Mouse (Mus musculus): ENCODE data around the gene Map3k20. TPM values are rescaled to one million over a fixed set of nuclear protein-coding genes. Genes with fewer than 3 reads are reported as not detected.

Gene Map3k20
- polyA plus RNA-seq, 1 experiment from 2014 or later: 16.9 TPM

DNA sequence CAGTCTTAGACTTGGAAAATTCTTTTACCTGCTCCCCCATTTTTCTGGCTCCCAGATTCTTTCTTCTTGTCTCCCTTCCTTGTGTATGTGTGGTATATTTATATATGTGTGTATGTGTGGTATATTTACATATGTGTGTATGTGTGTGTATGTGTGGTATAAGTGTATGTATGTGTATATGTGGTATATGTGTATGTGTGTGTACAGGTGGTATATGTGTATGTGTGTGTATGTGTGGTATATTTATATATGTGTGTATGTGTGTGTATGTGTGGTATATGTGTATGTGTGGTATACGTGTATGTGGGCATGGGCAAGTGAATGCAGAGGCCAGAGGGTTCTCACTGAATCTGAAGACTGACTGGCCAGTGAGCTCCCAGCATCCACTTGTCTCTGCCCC is 5.7 kb downstream of the Map3k20 start:
- Histone ChIP-seq H3K36me3 (ENCODE audit: inconsistent target) (no peaks in the 10 kb centered on the region), H3K27ac (no peak overlapping the region), H3K4me3 (ENCODE audit: inconsistent target) (no peak overlapping the region), H3K79me2 (ENCODE audit: inconsistent target) (peaks cover 95% of the 10 kb centered on the region)
- 100% methylated on average over 1 of the region's 1 CpGs for WGBS (ENCODE audit: missing documents)

DNA sequence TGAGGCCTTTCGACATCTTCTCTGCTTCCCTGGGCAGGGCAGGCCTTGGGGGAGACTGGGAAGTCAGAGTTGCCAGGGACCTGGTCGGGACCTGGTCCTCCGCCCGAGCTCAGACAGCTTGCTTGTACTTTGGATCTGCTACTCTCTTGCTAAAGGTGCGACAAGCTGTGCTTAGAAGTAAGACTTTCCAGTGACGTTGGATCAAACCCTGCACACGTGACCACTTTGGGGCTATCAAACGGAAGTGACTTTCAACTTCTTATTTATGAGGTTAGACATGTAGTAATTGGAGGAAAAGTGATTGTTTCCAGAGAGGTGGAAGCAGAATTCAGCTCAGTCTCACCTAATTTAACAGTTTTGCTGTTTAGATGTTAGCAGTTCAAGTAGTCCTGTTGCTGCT is 7.1 kb downstream of the Map3k20 start:
- H3K36me3 ChIP-seq (ENCODE audit: inconsistent target): no peaks in the 10 kb centered on the region
- WGBS (ENCODE audit: missing documents): 61% methylated on average over 7 of the region's 8 CpGs
- no peak overlapping the region for H3K27ac ChIP-seq
- peaks cover 95% of the 10 kb centered on the region for H3K79me2 ChIP-seq (ENCODE audit: inconsistent target)
- H3K4me3 ChIP-seq (ENCODE audit: inconsistent target): no peak overlapping the region

DNA sequence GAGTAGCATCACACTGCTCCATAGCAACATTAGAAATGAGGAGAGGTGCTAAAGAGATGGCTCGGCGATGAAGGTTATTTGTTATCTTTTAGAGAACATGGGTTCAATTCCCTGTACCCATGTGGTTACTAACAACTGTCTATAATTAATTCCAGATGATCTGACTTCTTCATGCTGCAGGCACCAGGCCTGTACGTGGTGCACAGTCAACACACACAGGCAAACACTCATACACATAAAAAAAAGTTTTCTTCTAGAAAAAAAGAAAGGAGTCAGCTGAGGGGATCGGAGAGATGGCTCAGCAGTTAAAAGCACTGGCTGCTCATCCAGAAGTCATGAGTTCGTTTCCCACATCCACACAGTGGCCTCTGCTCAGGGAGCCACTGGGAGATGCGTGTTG is 9.6 kb downstream of the Map3k20 start:
- WGBS (ENCODE audit: missing documents): 91% methylated on average over 6 of the region's 6 CpGs

DNA sequence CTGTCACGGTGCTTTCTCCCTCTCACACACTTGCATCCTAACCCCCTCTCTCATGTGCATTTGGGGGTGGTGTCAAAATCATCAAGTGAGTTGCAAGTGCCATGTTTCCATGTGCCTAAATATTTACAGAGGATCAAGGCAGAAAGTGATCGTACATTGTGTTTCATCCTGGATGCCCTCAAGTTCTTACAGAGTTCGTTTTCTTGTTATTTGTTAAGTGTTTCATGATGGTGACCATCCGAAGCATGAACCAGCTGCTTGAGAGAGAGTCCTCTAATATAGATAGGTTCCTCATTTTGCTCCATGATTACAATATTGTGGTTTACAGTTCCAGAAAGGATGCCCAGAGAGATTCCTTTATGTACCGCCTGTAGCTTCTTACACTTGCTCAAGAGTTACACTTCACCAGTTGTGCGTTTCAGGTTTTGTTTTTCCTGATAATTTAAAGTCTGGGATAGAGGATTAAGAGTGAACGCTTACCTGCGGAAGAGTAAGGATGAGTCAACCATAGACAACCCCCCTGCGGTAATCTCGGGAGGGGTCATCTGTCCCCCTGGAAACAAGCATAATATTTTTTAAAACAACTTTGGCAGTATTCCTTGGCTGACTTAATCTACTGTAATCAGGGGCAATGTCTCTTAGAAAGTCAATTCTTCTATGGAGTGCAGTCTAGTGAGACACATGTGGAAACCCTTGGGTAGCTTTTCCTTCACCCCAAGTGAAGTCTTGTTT is 11.7 kb downstream of the Map3k20 start:
- Histone ChIP-seq H3K27ac (no peak overlapping the region), H3K4me3 (ENCODE audit: inconsistent target) (no peak overlapping the region), H3K79me2 (ENCODE audit: inconsistent target) (peaks cover 61% of the 10 kb centered on the region), H3K36me3 (ENCODE audit: inconsistent target) (0 out of 2 replicates have a peak, but pooled peaks cover 6% of the 10 kb centered on the region)
- WGBS (ENCODE audit: missing documents): 70% methylated on average over 10 of the region's 10 CpGs

More for the DNA sequence above, 9.6 kb downstream of the Map3k20 start:
- Histone ChIP-seq H3K79me2 (ENCODE audit: inconsistent target) (peaks cover 78% of the 10 kb centered on the region), H3K27ac (no peak overlapping the region), H3K4me3 (ENCODE audit: inconsistent target) (no peak overlapping the region), H3K36me3 (ENCODE audit: inconsistent target) (0 out of 2 replicates have a peak, but pooled peaks cover 6% of the 10 kb centered on the region)

DNA sequence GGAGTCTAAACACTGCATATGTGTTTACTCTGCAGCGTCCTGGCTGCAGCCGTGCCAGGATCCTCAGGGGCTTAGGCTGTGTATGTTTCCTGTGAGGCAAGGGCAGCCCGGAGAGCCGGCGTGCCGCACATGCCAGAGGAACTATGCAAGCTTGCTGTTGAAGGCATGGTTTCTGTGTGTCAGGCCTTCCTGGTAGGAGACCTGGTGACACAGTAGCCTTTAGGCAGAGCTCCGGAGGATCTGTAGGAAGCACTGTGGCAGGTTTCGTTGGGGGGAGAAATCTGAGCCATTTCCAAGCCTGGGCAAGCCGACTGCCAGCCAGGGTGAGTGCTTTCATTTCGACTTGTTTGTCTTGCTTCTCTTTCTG is 12.3 kb downstream of the Map3k20 start:
- no peak overlapping the region for H3K4me3 ChIP-seq (ENCODE audit: inconsistent target)
- 69% methylated on average over 10 of the region's 10 CpGs for WGBS (ENCODE audit: missing documents)
- peaks cover 61% of the 10 kb centered on the region for H3K79me2 ChIP-seq (ENCODE audit: inconsistent target)
- no peak overlapping the region for H3K27ac ChIP-seq
- H3K36me3 ChIP-seq (ENCODE audit: inconsistent target): 0 out of 2 replicates have a peak, but pooled peaks cover 6% of the 10 kb centered on the region

DNA sequence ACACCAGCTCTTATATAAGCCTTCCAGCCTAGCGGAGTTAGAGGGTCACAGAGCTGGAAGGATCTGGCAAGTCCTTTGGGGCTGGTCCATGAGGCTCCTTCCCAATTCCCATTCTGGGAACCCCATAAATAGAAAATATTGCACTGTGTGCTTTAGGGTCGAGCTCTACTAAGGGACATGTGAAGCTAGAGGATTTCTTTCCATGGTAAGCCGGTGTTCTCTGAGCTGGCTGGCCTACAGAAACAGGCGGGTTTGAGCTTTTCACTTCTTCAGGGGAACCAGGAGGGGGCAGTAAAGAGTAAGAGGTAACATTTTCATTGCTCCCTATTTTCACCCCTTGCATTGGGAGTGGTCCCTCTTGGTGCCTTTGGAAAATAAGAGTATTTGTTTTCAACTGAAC is 13.0 kb downstream of the Map3k20 start:
- Histone ChIP-seq H3K4me3 (ENCODE audit: inconsistent target) (no peak overlapping the region), H3K27ac (no peak overlapping the region), H3K79me2 (ENCODE audit: inconsistent target) (peaks cover 61% of the 10 kb centered on the region), H3K36me3 (ENCODE audit: inconsistent target) (0 out of 2 replicates have a peak, but pooled peaks cover 6% of the 10 kb centered on the region)
- WGBS (ENCODE audit: missing documents): 70% methylated on average over 4 of the region's 4 CpGs

DNA sequence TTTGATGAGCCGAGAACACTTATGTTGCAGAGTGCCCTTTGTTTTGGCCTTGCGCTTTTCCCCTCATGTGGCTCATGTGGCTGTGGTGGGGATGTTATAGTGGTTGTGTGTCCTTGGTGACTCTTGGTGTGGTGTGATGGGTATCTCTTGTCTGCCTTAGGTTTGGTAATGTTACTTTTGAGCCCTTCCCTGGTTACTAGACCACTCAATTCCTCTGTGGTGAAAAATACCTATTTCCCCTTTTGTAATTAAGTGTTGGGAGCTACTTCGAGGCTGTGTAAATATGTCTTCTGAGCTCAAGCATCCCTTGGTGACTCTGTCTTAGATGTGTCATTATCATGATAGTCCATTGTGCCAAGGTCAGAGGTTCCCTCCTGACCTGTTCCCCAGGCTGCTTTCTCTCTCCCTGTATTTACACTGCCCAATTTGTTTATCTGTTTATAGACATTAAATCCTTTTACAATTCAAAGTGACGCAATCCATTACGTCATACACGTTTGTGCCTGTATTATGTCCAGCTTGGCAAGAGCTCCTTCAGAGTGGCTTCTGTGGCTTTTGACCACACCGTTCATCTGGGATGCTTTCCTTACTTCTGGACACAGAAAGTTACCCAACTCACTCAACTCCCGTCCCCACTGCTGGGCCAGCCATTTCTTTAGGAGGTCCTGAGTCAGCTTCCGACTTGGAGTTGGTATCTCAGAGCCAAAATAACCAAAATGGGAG is 15.9 kb downstream of the Map3k20 start:
- H3K36me3 ChIP-seq (ENCODE audit: inconsistent target): 0 out of 2 replicates have a peak, but pooled peaks cover 6% of the 10 kb centered on the region
- WGBS (ENCODE audit: missing documents): 34% methylated on average over 8 of the region's 9 CpGs
- H3K4me3 ChIP-seq (ENCODE audit: inconsistent target): no peak overlapping the region
- peaks cover 63% of the 10 kb centered on the region for H3K79me2 ChIP-seq (ENCODE audit: inconsistent target)
- H3K27ac ChIP-seq: no peak overlapping the region

DNA sequence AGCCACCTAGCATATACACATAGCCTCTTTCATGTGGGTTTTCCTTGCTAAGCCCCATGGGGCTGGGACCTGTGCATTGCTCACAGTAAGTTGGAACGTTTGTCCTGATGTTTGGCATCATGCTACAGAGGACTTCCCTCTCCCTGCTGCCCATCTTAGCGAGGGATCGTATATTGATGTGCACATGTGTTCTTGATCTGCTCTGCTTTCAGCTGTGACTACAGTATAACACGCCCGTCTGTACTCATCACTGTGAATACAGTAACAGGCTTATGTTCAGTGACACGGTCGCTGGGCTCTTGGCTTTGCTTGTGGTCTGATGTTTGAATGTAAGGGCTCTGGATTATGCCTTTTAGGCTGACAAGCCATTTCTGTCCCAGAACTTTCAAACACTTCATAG is 20.3 kb downstream of the Map3k20 start:
- peaks cover 74% of the 10 kb centered on the region for H3K79me2 ChIP-seq (ENCODE audit: inconsistent target)
- H3K27ac ChIP-seq: no peak overlapping the region
- WGBS (ENCODE audit: missing documents): 98% methylated on average over 7 of the region's 7 CpGs
- no peak overlapping the region for H3K4me3 ChIP-seq (ENCODE audit: inconsistent target)
- H3K36me3 ChIP-seq (ENCODE audit: inconsistent target): no peaks in the 10 kb centered on the region

DNA sequence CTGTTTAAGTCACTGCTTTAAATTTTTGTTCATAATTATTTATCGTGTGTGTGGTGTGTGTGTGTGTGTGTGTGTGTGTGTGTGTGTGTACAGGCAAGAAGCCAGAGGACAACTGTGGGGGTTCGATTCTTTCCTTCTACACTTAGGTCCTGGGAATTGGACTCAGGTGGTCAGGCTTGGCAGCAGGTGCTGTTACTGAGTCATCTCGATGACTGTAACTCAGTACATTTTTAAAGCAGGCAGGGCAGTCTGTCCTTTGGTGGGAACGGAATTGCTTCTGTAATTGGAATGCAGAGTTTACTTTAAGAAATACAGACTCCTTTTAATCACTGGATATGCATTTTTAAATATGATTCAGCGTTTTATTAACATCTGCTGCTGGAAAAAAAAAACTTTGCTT is 22.9 kb downstream of the Map3k20 start:
- H3K4me3 ChIP-seq (ENCODE audit: inconsistent target): no peak overlapping the region
- 88% methylated on average over 4 of the region's 5 CpGs for WGBS (ENCODE audit: missing documents)

DNA sequence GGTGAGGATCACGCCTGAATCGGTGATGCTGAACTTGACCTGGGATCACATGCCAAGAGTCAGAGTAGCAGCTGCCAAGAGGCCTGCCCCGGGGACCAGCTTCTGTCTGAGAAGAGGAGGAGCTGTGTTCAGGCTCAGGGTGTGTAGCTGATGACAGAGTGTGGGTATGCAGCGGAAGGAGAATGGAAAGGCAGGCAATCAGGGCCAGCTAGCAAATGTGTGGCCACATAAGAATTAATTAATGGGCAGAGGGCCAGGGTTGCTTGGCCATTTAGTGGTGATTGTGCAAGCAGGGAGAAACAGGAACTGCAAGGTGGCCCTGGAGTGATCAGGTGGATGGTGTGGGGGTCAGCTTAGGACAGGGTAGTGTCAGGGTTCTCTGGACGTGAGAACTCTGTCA is 23.5 kb downstream of the Map3k20 start:
- WGBS (ENCODE audit: missing documents): 89% methylated on average over 5 of the region's 5 CpGs
- H3K36me3 ChIP-seq (ENCODE audit: inconsistent target): no peaks in the 10 kb centered on the region
- H3K79me2 ChIP-seq (ENCODE audit: inconsistent target): peaks cover 67% of the 10 kb centered on the region
- H3K4me3 ChIP-seq (ENCODE audit: inconsistent target): no peak overlapping the region
- no peak overlapping the region for H3K27ac ChIP-seq

More for the DNA sequence above, 22.9 kb downstream of the Map3k20 start:
- Histone ChIP-seq H3K79me2 (ENCODE audit: inconsistent target) (peaks cover 67% of the 10 kb centered on the region), H3K36me3 (ENCODE audit: inconsistent target) (no peaks in the 10 kb centered on the region), H3K27ac (no peak overlapping the region)

DNA sequence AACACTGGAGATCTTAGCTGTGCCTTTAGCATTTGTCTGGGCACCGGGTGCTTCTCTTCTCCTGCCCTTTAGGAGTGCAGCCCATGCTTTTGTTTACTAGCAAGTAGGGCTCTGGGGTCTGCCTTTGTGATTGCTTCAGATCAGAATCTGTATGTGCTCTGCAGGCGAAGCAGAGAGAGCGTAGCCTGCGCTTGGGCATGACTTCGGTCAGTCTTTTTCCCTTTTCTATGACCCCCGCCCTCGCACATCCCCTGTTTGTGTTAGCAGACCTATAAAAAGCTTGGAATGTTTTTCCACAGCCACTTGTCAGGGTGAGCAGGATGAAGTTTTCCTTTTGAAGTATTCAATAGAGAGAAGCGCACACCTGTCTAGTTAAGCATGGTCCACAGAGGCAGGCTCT is 26.0 kb downstream of the Map3k20 start:
- H3K4me3 ChIP-seq (ENCODE audit: inconsistent target): no peak overlapping the region
- H3K36me3 ChIP-seq (ENCODE audit: inconsistent target): no peaks in the 10 kb centered on the region
- 89% methylated on average over 8 of the region's 8 CpGs for WGBS (ENCODE audit: missing documents)
- H3K79me2 ChIP-seq (ENCODE audit: inconsistent target): peaks cover 64% of the 10 kb centered on the region
- H3K27ac ChIP-seq: no peak overlapping the region

DNA sequence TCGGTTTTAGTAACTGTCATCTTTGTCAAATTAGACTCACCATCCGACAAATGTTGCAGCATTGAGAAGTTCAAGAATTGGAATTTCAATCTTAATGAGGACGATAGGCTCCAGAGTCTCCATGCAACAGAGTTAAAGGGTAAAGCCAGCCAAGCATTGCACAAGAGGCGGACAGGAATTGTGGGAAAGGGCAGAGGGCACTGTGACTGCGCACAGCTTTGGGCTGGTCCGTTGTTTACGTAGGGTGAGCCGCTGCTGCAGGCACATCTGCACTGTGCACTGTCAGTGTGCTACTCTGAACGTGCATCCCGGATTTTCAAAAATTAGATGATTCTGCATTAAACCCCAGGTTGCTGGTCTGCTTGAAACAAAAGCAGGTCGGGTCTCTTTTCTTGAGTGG is 27.9 kb downstream of the Map3k20 start:
- H3K4me3 ChIP-seq (ENCODE audit: inconsistent target): no peak overlapping the region
- H3K36me3 ChIP-seq (ENCODE audit: inconsistent target): no peaks in the 10 kb centered on the region
- WGBS (ENCODE audit: missing documents): 94% methylated on average over 11 of the region's 11 CpGs
- H3K27ac ChIP-seq: no peak overlapping the region
- peaks cover 51% of the 10 kb centered on the region for H3K79me2 ChIP-seq (ENCODE audit: inconsistent target)

DNA sequence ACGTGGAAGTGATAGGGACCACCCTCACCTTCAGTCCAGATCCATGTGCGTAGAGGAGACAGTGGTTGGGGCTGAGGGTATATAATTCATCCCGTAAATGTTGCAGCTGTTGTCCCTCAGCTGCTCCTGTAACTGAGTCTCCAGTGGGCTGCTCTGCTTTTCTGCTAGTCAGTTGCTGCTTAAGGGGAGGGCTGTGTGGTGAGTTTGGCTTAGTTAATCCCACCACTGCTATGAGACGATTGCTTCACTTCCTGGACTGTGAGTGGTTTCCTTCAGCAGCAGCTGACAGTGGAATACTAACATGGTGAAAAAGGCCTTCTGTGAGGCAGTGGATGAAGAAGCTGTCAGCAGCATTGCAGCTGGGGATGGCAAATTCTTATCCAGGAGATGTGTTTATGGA is 33.0 kb downstream of the Map3k20 start:
- Histone ChIP-seq H3K27ac (peak overlapping the region; percentile 81), H3K36me3 (ENCODE audit: inconsistent target) (no peaks in the 10 kb centered on the region), H3K4me3 (ENCODE audit: inconsistent target) (no peak overlapping the region), H3K79me2 (ENCODE audit: inconsistent target) (peaks cover 56% of the 10 kb centered on the region)
- 7% methylated on average over 4 of the region's 4 CpGs for WGBS (ENCODE audit: missing documents)

DNA sequence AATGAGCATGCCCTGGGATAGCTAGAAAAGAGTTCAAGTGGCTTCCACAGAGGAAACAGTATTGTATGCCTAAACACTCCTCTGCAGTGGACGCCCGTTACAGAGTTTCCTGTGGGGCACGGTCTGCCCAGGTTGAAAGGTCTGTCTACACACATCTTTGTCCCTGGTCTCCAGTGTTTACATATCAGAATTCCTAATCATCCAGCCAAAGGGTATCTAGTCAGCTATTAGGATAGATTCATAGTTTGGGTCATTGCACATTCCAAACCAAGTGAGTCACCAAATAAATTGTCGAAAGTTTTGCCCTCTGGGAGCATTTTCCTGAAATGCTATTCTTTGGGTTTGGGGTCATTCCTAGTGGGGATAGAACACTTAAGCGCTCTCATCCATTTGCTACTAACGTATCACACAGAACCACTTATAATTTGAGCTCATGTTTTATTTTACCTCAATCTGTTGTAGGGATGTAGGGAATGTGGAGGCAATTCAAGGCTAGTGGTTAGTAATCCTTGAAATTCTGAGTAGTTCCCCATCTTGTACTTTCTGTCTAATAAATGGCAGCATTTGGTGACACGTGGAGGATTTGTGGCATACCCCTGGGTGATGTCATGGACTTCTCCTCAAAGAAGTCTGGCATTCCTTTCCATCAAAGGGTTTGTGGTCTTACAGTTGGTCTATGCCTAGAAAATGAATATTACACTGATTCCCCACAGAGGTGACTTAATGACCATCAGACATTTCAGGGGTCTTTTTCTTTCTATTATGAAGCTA is 33.8 kb downstream of the Map3k20 start:
- H3K36me3 ChIP-seq (ENCODE audit: inconsistent target): no peaks in the 10 kb centered on the region

DNA sequence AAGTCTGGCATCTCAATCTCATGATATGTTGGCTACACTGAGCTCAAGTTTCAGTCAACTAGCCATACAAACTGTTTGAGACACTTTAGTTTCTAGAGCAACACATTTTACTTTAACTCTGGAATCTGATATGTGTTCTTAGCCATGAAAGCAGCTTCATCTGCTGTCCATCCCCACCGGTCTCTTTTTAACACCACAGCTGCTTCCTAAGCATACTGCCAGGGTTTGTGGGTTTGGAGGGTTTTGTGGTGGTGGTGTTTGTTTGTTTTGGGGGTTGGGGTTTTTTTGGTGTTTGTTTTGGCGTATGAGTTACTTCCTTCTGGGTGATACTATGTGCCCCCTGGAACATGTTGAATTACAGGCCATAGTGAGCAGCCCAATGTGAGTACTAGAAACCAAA is 35.2 kb downstream of the Map3k20 start:
- Histone ChIP-seq H3K79me2 (ENCODE audit: inconsistent target) (peaks cover 51% of the 10 kb centered on the region), H3K4me3 (ENCODE audit: inconsistent target) (no peak overlapping the region), H3K36me3 (ENCODE audit: inconsistent target) (no peaks in the 10 kb centered on the region), H3K27ac (no peak overlapping the region)
- 73% methylated on average over 2 of the region's 2 CpGs for WGBS (ENCODE audit: missing documents)

More for the DNA sequence above, 33.8 kb downstream of the Map3k20 start:
- Histone ChIP-seq H3K27ac (peak overlapping the region; percentile 81), H3K79me2 (ENCODE audit: inconsistent target) (peaks cover 57% of the 10 kb centered on the region), H3K4me3 (ENCODE audit: inconsistent target) (no peak overlapping the region)
- 51% methylated on average over 7 of the region's 7 CpGs for WGBS (ENCODE audit: missing documents)
